Mouse (Mus musculus): ENCODE data around the gene Meis2. TPM values are rescaled to one million over a fixed set of nuclear protein-coding genes. Genes with fewer than 3 reads are reported as not detected.

The Meis2 gene
- polyA plus RNA-seq, 1 experiment: 40.7 TPM

DNA sequence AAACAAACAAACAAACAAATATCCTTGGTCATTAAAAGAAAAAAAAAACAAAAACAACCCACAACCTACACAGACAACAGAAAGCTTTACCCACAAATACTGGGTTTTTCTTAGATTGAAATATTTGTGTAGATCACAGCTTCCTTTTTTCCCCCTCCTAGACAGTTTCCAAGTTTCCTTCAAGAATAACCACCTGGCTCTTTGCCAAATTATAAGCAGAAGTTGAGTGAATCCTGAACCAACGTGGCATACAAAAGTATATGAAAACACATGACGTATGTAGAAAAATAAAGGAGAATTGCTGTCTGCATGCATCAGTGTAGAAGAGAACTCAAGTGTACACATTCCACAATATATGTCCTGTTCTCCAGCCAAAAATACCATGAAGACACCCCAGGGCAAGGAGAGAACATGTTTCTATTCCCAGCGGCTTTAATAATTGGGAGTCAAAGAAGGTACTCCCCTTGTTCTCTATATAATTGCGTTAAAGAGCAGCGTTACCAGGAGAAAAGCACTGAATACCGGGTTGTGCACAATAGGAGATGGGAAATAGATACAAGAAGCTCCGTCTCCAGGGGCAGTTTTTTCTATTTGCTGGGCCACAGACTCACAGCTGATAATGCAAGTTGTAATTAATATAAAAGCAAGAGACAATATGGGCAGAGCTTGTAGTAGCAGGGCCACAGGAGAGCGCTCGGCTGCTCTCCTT, 13.6 kb downstream of the Meis2 start:
- no peak for DNase-seq (ENCODE audit: low spot score)

DNA sequence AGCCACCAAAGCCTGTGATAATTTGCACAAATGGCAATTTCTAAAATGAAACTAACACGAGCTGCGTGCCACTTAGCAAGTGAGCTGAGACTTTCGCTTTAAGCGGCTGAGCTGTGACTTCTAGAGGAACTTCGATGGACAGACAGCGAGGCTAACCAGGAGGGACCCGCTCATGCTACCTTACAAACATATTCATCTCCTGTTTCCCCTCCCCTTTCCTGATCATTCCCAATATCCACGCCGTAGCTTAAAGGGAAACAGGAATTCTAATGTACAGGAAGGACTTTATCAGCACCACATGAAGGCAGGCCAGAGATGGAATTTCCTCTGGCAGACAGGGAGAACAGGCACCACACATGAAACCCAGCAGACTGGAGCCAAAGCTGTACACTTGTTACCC, 15.9 kb downstream of the Meis2 start:
- no peak for DNase-seq (ENCODE audit: low spot score)

DNA sequence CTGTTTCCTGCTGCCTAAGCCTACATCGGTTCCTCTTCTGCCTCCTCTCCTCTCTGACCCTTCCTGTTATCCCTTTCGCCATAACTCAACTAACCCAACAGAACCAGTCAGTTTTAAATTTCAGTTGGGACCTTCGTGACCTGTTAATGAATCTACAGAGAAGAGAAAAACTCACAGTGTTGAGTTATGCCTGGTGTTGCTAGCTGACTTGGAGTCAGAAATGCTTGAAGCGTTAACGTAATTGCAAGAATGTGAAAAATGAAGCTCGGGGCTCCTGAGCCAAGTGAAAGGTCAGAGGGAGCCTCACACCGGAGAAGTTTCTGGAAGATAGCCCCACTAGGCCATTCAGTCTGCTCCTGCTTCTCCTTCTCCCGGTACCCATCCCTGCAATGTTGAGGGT, 18.3 kb downstream of the Meis2 start:
- DNase-seq (ENCODE audit: low spot score): no peak

DNA sequence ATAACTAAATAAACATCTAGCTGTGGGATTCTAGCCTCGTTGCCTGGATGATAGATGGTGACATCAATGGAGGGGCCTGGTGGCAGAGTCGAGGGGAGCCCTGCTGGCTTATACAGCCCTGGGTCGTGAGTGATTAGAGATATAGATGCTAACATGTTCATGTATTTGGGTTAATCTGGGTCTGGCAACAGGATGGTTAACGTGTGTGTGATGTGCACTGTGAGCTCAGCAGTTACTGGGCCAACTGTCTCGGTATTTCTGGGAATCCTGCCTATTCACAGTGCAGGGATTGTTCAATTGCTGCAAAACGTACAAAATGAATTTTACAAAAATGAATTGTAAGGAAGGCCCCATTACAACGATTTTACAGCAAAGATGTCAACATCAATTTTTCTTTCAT, 20.6 kb downstream of the Meis2 start:
- DNase-seq (ENCODE audit: low spot score): no peak

DNA sequence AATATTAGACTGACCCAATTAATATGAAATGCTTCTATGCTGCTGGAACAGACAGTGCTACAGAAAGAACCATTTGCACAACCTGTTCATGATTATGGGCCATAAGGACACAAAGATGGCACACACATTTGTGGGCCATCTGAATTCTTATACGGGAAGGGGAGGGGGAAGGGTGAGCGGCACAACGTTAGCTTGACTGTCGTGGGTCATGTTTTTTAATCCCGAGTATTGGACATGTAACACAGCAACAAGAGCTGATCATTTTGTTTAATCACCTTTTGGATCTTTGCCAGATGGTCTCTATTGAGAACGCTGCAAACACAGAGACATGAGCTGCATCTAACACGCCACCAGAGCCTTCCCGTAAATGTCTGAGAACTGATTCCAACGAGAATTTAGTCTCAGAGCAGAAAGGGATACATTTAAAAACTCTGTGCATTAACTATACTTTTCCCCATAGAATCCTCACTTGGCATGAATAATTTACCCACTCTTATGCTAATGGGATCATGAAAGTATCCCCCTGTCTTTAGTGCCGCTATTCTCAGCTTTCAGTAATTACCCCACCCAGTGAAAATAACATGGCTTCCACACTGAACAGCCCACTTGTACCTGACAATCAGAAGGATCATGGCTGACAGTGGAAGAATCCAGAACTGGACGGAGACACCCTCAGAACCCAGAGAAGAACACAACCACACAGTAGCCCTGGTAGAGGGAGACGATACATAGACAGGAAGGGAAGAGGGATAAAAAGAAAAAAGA, 22.5 kb downstream of the Meis2 start:
- DNase-seq (ENCODE audit: low spot score): no peak

DNA sequence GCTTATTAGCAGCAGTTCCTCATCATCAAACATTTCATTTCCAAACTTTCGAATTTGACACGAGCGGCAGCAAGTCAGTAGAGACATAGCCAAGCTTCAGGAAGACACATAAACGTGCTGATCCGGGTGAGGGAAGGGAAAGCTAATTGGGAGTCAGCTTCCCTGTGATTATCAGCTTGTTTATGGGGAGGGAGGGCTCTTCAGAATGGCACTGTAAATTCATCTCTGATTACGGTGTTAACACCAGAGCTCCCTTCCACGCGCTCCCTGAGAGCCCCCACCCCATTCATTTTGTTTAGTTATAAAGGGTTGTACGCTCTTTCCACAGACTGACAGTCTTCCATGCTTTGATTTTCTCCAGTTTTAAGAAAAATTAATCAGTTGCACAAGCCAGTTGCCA, 23.2 kb downstream of the Meis2 start:
- no peak for DNase-seq (ENCODE audit: low spot score)

DNA sequence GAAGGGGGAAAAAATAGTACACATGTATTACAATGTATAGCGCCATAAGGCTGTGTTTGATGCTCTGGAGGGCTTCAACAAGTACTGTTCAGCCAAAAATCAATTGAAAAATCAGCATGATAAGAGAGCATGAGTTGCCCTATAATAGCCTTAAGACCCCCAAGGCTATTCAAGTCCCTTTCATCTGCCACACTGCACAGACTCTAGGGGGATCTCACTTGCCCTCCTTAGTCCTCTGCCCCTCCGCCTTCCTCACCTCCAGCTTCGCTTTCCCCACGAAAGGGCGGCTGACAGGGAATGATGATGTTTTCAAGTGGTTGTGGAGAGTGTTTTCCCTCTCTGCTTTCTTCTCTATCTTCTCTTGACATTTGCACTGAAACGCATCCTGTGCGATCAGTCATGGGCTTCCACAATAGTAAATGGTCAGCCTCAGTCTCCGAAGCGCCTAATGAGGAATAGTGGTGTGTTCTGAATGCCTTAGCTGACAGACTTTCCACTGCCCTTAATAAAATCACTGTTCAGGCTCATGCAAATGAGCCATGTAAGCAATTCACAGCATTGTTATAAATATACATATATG, 23.9 kb downstream of the Meis2 start:
- no peak for DNase-seq (ENCODE audit: low spot score)

DNA sequence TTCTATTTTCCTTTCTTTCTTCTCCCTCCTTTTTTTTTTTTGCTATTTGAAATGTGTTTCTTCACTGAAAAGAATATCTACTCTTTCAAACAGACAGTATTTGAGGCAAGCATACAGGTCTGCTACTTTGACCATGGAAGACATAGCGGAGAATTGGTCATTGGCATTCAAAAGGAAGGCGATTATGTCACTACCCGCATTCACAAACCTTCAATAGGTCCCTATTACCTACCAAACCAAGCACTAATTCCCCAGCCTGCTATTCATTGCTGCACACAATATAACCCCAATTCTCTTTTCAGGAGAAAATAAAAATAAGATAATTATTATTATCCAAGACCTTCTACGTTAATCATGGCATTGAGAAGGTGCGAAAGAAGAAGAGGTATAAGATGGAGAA, 30.3 kb downstream of the Meis2 start:
- DNase-seq (ENCODE audit: low spot score): no peak

DNA sequence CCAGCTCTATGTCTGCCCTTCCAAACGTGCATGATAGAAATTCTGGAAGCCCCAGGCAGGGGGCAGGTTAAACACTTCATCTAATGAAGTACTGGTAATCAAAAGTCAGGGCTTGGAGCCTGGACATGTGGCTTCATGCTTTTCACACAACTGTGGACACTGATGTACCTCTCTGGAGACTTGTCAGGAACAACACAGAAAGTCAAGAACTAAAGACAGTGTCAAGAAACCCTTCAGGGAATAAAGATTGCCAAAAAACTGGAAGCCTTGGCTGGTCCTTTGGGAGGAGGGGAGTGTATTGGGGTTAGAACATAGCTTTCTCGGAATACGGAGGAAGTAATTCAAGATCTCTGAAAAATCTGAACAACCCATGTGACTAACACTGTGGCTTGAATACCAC, 37.5 kb downstream of the Meis2 start:
- no peak for DNase-seq (ENCODE audit: low spot score)

DNA sequence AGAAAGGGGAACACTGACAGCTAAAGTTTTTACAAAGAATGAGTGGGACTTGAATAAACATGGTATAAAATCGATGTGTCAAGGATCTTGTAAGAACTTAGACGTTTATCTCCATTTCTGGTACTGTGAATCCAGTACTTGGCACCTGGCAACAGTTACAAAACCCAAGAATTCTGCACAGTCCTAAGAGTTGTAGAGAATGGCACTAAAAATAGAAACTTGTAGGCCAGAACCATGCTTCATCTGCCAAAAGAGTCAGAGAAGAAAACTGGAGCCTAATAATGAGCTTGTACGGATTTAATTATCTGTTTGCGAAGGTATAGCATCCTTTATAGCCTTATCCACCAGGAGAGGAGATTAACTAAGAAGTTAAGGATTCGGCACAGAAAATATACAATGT, 42.8 kb downstream of the Meis2 start:
- no peak for DNase-seq (ENCODE audit: low spot score)

DNA sequence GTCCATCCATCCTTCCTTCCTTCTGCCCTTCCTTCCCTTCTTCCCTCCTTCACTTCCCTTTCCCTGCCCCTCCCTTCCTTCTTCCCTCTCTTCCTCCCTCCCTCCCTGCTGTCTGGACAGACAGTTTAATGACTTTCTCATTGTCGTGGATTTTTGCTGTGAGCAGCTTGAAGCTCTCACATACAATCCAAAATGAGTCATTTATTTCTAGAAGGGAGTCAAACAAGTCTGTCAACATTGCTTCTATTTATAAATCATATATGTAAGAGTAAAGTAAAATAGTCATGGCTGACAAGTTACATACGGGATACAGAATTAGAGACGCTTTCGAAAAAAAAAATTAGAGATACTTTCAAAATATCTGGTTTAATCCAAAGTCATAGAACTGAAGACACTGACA, 43.7 kb downstream of the Meis2 start:
- no peak for DNase-seq (ENCODE audit: low spot score)

DNA sequence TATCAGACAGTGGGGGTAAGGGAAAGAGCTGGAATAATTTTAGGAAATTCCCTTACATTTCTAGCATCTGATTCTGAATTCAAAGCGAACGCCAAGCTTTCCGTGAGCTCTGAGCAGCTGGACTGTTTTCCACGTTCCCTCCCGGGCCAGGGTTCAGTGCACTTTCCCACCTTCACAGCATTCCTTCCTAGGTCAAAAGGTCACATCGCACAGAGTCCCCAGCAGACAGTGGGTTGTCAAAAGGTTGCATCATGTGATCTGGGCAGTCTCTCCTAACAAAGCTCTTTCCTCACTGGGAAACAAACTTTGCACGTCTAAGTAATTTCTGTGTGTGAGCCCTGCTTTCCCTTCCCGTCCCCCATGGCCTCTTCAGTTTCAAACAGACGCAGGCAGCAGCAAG, 44.6 kb downstream of the Meis2 start:
- no peak for DNase-seq (ENCODE audit: low spot score)

DNA sequence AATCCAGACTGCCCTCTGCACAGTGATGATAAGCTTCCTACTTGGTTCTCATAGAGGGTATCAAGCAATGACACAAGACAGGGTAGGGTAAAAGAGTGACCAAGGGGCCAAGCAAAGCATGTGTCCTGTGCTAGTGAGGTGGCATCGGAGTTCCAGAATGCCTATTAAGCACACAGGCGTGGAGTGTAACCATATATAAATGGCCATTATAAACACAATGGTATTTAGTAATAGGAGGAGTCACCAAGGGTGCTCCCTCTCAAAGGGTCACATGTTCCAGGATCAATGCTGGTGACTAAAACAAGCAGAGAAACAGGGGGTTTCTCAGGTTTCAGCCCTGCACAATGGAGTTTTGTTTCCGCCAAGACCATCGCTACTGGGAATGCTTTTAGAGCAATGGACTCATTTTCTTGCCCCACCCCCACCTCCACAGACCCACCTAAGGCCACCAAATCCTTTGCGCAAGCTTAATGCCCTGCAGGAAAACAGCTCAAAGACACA, 45.1 kb downstream of the Meis2 start:
- no peak for DNase-seq (ENCODE audit: low spot score)

DNA sequence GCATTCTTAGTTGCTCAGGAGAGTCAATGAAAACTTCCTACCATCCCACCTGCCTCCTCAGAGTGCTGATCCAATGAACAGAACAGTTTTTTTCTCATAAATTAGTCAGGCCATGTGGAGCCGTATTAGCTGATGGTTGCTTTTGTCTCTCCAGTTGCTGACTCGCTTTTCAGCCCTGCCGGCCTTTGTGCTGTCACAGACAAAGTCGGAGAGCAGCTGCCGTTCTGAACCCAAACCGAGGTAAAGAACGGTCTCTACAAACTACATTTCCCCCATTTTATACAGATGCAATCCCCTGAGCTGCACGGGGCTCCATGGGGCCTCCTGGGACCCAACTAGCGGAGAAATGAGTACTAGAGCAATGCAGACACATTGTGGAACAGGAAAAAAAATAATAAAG, 45.7 kb downstream of the Meis2 start:
- DNase-seq (ENCODE audit: low spot score): no peak

DNA sequence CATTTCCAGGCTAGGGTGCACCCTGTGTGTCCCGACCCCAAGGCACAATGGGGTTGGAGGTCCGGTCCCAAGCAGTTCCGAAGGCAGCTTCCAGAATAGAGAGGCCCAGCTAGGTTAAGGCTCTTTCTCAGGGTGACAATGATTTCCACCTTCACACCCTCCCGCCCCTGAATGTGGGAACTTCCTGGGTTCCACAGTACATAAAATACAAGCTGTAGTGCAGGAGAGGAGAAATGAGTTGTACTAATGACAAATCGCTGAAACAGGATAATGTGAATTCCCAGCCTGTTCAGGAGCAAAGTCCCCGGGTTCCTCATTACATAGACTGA, 46.2 kb downstream of the Meis2 start:
- DNase-seq (ENCODE audit: low spot score): no peak

DNA sequence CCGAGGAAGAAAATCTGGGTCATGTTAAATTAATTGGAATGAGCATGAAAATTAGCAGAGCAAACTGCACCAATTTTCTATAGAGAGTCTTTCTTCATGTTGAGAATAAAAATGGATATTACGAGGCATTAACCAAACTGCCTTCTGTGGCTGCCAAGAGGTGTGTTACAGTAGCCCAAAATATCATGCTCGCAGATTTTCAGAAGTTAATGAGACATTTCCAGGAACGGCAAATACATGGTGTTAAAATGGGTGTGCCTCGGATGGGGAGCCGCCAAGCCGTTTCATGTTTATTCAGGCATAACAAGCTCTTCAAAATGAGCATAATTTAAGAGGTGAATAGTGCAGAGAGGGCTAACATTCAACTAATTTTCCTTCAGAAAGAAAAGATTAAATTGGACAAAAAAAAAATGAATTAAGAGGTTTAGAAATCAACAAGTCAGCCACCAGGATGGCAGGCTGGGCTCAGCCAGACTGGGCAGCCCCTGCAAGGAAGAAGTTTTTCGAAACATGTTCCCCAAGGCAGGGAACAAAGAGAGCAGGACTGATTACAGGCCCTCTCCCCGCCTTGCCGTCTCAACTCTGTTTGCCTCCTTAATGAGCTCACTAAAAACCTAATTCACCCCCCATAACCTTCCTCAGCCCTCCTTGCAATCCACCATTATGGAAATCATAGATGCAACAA, 46.7 kb downstream of the Meis2 start:
- DNase-seq (ENCODE audit: low spot score): no peak

DNA sequence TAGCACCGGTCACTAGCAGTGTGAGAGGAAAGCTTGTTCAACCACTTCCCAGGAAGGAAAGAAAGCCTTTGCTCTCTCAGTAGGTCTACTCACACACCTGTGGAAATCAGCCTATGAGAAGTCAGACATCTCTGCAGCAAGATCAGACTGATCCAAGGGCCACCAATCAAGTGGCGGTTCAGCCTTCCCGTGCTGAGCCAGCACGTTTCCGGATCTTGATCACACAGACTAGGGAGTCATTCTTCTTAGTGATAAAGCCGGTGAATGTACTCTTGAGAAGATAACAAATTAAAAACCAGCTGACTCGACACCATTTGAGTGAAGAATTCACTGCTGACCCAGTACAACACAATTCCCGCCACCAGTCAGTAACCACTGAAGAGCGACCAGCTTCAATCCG, 50.1 kb downstream of the Meis2 start:
- no peak for DNase-seq (ENCODE audit: low spot score)

DNA sequence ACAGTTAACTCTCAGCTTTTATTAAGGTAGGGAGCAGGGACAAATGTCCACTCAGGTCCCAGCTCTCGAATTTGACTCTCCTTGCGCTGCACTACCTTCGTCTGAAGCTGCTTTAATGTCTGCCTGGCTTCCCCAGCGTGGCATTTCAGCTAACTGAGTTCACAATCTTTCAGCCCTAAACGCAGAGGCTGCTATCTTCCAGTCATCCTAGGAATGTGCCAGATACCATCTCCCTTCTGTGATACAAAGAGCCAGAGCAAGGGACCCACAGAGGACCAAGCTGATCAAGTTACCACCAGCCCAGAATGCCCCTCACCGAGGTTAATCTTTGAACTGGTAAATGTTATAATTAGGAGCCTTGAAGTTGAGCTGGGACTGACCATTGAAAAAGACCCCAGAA, 55.2 kb downstream of the Meis2 start:
- no peak for DNase-seq (ENCODE audit: low spot score)

DNA sequence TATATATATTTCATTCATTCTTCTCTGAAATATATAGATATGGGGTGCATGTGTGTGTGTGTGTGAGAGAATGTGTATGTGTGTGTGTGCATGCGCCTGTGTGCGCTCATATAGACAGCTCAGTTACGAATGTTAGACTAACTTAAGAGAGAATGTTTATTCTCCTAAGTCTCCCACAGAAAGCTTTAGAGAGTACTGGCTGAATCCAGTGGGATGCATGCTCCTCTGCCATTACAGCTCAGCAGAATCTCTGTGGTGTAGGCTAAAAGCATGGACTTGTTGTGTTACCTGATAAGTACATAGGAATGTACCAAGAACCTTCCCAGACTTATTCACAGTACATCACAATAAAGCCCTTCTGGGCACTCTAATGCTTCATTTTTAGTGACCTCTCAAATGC, 55.6 kb downstream of the Meis2 start:
- no peak for DNase-seq (ENCODE audit: low spot score)

DNA sequence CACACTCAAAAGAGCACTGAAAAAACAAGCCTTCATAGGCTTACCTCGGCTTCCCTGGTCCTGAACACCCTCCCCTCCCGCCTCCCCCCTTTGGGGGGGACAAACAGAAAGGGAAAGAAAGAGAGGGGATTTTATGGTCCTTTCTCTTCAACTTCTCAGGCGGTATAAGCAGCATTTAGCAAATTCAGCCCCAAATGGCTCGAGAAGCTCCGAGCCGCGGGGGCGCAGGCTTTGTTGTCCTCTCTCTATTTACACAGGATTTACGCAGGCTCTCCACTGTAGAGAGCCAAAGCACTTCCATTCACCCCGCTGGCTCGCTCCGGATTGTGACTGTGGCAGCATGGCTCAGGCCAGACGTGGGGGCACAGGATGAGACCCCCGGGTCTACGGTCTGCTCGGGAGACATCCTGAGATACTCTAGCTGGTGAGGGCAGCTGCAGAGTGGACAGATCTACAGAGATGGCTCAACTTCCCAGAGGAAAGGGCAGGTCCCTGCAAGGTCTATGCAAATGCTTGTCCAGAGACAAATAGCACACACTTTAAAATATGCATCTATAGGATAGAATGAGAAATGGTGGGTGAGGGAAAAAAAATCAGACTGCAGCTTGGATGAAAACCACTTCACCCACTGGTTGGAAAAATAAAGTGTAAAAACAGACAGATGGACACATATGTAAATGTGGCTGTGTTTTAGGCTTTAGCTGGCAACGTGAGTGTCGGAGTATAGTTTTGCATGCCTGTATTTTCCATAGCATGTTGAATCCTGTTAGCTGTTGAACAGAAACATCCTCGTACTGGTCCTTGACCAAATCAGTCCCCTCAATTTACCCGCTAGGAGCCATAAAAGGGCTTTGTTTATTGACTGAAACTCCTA, 56.3 kb downstream of the Meis2 start:
- DNase-seq (ENCODE audit: low spot score): no peak

DNA sequence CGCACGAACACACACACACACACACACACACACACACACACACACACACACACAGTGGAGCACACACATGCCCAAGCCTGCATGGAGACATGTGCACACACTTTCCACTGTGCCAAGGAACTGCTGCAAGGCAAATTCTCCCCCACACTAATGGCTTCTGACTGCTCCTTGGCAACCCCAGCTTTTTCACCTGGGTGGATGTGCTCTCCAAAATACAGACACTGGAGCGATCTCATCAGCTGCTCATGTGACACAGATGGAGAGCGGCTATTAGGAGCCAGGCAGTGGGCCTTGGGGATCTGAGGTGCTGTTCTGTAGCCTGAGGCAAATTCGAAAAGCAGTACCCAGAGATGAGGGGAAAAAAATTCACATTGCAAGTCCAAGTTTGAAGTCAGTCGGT, 63.3 kb downstream of the Meis2 start:
- no peak for DNase-seq (ENCODE audit: low spot score)
